Mouse (Mus musculus) thymus, postnatal 4 days (tissue): Measurements from ENCODE around the gene Faf2.
"Not testable (repeated sequence)": the region's sequence is repeated elsewhere in the genome, so short reads cannot be mapped to it uniquely, and the experiment has no call there.

Experiments used
- DNase-seq: peaks from one replicate; pipeline ENCODE4 v3.0.0; 2021

Faf2 gene

DNA sequence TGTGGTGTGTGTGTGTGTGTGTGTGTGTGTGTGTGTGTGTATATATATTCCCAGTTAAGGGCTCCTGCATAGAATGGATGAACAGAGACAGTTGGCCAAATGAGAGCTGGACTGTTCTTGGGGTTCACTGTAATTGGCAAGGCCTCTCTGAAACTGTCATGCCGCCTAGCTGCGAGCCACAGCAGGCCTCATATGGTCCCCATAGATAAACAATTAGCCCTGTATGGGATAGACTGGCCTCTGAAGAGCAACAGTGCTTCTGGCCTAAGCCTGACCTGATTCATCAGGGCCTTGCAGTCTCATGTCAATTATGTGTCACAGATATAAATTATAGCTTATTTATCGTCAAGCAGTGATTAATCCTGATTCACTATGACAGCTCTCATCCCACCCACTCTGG, 13.6 kb upstream of the Faf2 start:
- no peak for DNase-seq

DNA sequence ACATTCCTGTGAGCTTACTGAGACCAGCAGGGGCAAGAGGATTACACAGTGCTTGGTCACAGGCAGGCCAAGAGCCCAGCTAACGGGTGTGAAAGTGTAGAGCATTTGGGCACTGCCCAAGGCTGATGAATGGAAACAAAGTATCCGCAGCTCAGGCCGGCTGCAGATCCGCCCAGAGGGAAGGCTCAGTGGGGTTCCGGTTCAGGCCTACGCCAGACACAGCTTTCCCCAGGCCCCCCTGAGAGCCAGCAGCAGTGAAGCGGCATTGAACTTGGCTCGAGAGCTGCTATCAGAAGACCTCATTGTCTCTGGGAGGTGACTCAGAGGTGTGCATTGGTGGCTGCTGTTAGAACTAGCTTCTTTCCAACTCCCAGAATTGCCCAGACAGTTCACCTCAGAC, 12.9 kb upstream of the Faf2 start:
- DNase-seq: no peak

DNA sequence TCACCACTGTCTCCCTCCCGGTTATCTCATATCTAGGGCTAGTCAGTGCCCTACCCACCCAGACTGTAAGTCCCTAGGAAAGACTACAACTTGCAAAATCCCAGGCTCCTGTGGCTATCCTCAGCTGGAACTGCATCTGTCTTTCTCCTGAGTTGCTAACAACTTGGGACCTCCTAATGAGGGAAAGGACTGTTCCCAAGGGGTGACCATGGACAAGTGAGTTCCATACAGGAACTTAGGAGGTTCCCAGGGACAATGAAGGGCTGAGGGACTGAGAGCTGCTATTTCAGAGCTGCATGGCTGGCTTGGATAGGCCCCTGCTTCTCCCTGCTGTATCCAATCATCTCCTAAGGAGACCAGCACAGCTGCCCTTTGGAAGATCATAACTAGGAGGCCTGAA, 12.3 kb upstream of the Faf2 start:
- DNase-seq: no peak

DNA sequence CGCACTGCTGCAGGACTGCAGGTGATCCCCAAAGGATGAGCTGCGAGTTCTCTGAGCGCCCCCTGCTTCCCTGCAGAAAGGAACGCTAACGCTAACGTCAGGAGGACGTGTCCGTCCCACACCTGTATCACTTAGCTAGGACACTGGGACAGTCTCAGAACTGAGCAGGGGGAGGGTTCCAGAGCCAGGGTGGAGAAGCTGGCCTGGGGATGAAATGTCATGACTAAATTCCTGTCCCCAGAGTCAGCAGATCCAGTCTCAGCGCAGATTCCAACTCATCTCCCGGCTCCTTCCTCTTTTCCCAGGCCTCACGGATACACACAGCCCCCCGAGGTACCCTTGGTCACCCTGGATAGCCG, 11.0 kb upstream of the Faf2 start:
- DNase-seq: no peak

DNA sequence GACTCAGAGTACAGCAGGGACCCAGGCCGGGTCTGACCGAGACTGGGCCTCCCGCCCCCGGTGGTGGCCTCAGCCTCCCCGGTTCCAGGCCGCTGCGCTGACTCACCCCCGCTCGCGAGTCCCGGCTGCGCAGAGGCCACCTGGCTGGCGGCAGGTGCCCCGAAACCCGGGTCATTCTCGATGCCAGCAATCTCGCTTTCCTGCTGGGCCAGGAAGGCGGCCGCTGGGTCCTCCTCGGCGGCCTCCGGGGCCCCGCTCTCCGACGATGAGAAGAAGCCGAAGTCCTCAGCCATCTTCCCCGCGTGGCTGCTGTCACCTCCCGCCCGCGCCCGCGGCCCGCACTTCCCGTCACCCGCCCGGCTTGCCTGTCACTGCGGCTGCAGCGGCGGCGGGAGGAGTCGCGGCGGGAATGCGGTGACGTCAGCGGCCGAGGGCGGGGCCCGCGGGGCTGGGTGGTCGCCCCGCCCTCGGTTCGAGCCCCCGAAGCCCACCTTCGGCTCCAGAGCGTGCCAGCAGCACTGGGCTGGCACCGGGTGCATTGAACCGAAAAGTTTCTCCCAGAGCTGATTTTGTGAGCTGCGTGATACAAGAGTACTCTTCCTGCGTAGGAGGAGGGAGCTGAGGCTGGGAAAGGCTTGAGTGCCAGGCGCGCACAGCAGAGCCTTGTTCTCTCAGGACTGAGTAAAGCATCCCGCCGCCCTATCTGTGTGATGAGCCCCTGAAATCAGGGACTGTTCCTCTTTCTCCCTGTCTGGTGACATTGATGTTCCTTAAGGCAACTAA, 10.4 kb upstream of the Faf2 start, which contains the start of gene Cltb:
Gene Cltb (minus strand): TSS at position 373 of the 783 bp plus-strand sequence.
- peak; percentile 93 for DNase-seq

DNA sequence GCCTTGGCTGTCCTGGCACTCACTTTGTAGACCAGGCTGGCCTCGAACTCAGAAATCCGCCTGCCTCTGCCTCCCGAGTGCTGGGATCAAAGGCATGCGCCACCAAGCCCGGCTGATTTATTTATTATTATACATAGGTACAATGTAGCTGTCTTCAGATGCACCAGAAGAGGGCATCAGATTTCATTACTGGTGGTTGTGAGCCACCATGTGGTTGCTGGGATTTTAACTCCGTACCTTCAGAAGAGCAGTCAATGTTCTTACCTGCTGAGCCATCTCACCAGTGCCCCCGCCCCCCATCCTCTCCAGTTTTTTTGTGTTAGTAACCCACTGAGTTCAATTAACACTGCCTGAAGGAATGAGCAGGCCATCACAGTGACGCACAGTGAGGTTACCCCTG, 8.4 kb upstream of the Faf2 start:
- not testable (repeated sequence) for DNase-seq

DNA sequence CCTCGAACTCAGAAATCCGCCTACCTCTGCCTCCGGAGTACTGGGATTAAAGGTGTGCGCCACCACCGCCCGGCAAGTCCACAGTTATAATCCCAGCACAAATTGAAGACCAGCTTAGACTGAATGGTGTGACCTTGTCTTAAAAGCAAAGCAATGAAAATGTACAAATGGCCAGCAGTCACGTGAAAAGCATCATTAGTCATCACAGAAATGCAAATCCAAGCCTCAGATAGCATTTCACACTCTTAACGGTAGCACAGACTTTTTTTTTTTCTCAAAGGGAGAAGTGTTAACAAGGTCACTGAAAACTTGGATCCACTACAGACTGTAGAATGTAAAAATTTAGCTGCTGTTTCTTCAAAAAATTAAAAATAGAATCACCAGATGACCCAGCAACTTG, 5.3 kb upstream of the Faf2 start:
- no peak for DNase-seq

DNA sequence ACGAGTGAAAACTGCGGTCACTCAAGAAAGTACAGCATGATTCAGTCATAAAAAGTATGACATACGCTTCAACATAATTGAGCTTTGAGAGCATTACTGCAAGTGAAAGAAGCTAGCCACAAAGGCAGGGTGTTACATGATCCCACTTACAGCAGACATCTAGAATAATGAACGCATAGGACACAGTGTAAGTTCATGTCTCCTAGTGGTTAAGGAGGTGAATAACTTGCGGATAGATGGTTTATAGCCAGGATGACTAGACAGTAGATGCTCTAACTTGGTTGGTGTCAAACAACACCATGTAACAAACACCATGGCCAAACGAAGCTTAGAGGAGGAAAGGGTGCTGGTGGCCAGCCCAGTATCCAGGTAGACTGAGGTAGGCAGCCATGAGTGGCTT, 4.6 kb upstream of the Faf2 start:
- no peak for DNase-seq

DNA sequence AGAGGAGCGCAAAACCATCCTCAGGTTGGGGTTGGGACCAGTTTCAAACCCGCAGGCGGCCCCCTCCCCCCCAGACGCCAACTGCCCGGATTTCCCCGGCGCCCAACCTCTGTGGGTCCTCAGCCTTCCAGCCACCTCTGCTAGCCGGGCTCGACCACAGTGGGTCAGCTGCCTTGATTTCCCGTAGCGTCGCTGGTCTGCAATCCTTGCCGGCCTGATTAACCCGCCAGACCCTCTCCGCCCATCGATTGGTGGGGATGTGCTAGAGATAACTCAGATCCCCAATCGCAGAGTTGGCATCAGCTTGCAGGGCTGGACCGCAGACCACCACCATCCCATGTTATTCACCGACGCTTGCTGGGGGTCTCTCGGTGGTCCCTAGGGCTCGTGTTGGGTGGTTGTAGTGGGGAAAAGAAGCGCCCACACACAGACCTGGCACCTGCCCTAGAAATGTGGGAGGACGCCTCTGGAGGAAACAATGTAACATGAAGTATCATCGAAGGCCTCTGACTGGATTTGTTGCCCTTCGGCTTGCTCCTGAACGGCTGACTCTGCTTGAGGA, 457 bp downstream of the Faf2 start:
- no peak for DNase-seq

DNA sequence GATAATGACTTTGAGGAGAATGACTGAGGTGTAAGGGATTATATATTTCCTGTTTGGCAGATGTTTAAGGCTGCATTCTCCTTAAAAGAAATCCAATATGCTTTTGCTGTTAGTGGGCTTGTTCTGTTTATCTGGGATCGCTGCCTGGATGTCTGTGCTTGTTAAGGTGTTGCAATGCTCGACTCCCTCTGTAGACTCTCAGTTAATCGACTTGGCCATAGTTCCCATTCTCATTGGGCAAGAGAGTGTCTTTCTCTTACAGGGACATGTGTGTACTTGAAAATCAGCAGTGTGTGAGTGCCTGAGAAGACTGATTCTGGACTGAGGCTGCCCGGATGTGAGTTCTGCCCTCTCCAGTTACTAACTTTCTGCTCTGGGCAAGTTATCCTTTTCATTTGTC, 7.5 kb downstream of the Faf2 start:
- no peak for DNase-seq

DNA sequence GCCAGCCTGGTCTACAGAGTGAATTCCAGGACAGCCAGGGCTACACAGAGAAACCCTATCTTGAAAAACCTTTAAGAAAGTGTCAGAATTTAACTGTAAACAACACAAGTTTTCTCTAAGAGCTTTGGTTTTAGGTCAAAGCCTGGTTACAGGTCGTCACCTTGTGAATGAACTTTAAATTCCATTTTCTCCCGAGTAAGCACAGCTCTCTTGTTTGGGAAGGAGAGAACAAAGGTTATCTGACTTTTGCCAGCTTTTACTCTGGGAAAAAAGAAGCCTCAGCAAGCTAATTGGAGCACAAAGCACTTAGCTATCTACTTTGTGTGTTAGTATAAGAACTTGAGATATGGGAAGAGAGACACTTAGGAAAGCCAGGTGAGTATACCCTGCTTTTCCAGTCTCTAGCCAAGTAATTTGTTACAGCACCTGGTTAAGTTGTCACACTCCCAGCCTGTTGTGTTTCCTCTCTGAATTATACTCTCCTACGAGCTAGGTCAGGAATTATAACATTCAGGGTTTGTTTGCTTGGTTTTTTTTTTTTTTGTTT, 11.2 kb downstream of the Faf2 start:
- DNase-seq: no peak

DNA sequence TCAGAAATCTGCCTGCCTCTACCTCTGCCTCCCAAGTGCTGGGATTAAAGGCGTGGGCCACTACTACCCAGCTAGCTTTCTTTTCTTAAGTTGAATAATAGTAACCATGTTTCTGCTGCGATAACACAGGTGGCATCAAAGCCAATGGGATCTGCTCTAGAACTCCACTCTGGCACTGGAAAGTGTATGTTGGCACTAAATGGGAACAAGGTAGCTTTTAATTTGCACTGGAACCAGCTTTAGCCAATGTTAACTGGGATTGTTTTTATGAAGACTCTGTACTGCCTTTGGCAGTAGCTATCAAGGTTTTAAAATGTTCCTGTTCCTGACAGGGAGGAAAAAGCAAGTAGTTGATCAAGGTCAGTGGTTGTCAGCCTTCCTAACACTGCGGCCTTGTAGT, 13.4 kb downstream of the Faf2 start:
- no peak for DNase-seq

DNA sequence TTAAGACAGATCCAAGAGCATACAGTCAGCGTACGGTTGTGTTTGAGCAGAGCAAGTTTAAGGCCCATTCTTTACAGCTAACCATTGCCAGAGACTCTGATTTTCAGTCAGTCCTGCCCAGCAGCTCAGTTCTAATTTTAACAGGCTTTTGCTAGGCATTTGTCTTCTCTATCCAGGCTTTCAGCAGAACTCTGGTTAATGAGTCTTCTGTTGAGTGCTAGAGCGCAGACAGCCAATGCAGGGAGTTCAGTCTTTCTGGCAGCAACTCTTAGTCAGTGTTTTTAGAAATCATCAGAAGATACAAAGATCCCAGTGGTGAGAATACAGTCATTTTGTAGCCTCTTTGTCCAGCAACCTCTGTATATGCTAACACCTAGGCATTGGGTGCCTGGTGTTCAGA, 28.9 kb downstream of the Faf2 start:
- no peak for DNase-seq

DNA sequence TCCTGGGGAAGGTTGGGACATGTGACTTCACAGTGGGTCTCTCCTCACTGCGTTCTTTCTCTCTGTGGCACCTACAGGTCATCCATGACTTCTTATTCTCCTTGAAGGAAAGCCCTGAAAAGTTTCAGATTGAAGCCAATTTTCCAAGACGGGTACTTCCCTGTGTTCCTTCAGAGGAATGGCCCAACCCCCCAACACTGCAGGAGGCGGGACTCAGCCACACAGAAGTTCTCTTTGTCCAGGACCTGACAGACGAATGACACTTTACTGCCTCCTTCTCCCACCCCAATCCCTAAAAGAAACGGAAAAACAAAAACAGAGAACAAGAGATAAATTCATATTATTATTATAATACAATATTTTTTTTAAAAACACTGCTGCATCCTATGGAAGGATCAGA, 39.3 kb downstream of the Faf2 start:
- DNase-seq: no peak

DNA sequence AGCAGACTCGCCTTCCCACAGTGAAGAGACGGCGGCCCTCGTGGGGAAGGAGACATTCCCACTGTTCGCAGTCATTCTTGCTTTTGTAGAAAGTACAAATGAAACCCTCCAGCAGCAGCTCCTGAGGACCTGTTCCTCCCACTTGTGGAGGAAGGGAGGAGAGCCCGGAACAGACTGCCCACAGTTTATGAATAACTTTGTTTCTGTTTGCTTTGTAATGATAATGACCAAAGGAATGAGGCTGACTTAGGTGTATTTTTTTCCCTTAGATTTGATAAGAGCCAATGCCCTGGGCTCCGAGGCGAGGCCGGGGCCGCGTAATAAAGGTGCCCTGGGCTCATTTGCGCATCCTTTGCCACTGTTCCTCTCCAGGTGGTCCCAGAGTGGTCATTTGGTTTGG, 39.8 kb downstream of the Faf2 start:
- DNase-seq: no peak

DNA sequence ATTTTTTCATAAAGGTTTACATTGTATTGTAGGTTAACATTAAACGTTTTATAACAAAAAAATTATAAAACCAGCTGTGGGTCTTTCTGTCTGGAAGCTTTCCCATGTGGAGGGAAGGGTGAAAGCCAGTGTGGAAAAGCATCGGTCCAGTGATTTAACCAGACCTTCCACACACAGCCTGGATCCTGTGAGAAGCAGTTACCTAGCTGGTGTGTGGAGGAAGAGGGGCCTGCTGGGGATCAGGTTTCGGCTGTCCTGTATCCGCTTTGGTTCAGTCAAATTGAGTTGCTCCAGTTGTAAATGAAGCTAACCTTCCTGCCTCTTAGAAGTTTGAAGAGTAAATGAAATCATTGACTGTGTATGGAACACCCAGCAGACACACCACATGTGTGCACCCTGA, 42.4 kb downstream of the Faf2 start:
- DNase-seq: no peak

DNA sequence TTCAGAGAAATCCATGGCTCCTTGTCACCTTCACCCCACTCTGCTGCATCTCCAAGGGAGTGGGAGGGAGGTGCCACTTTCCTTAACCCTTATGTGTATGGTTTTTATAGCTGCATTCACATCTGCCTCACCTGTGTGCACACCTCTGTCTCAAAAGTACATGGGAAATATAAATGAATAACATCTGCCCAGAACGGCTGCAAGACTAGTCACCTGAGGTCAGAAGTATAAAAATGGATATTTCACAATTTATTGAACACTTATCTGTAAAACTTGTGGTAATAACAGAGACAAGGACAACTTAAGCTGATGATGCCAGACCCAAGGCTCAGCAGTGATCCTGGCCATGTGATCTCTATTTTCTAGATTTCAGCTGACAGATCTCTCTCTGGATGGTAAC, 42.9 kb downstream of the Faf2 start:
- DNase-seq: no peak

DNA sequence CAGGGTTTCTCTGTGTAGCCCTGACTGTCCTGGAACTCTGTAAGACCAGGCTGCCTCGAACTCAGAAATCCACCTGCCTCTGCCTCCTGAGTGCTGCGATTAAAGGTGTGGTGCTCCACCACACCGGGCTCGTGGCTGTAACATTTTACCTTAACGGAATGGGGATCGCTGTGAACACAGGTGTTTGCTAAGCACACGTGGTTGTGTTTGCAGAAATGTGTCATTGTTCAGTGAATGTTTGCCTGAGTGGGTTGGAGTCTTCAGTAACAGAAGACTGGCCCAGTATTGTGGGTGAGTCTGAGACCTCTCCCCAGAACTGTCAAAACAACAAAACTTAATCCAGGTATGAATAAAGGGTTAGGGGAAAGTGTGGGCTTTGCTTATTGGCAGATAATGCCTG, 43.5 kb downstream of the Faf2 start:
- DNase-seq: no peak

DNA sequence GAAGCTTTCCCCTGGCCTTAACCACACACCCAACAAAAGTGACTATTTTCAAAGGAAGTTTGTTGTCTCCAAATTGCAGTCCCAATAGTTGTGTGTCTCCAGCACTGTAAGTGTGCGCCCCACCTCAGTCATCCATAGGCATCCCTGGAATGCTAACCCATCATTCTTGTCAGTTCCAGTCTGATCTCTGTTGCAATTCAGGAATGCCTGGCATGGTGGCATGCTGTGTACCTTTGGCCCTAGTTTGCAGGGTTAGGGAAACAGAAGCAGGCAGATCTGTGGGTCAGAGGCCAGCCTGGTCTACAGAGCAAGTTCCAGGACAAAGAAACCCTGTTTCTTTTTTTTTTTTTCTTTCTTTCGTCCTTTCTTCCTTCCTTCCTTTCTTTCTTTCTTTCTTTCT, 48.9 kb downstream of the Faf2 start:
- no peak for DNase-seq

DNA sequence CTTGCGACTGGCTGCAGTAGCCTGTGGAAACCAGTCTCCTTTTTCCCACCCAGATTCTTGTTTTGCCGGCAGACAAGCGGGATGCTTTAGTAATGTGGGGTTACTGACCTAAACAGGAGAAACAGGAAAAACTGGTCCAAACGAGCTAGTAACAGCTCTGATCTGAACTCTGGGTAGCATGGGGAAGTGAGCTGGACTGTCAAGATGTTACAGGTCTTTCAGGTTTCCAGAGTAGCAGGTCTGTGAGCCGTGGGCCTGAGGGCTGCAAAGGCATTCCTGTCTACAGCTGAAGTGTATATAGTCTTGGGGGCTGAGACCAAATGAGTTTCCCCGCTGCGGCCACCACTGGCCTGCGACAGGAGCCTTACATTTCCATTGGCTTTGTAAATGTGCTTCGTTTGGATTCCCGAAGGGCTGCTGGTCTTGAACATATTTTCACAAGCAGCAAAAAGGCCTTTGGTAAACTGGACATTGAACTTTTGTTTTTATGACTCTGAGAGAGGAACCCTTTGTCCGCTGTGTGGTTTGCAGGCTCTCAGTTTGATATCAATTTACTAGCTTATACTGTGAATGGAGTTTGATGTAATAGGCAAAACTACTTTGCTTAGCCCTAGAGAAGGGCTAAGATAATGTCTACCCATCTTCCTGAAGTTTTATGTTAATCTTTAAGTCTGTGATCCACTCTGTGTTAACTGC, 54.5 kb downstream of the Faf2 start:
- no peak for DNase-seq

DNA sequence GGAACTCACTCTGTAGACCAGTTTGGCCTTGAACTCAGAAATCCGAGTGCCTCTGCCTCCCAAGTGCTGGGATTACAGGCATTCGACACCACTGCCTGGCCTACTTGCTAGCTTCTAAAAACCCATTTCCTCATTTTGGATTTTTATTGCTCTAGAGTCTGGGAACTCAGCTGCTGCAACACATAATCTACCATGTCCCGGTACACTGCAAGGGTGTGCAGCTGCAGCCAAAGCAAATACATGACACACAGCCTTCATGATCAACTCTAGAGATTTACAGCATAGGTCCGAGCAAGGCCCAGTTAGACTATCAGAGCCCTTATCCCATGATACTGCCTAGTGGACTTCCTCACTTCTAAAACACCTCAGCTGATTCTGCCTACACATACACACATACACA, 56.7 kb downstream of the Faf2 start:
- no peak for DNase-seq

DNA sequence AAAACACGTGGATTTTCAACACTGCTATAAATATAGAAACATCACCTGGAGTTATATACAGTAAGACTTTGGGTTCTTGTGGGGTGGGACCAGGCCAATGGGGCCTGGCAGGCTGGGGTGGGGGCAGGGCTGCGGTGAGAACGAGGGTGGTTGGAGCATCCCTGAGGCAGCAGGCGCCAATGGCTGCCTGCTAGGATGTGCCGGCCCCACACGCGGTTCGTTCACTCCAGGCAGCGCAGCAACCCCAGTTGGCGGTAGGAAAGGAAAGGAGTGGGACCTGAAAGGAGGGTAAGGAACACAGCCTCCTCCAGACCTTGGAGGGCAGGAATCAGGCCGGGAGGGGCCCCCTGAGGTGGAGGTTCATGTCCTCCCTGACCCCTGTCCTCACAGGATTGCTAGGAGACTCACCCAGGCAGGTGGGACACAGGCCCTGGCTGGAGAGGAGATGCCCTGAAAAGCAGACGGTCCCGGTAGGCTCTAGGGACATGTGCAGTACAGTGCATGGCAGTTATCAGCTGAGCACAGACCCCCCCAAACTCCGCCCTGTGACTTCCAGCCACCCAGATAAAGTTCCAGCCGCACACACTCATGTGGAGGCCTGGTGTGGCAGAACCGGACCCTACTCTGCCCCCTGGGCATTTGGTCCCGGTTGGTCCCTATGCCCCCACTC, 58.7 kb downstream of the Faf2 start:
- DNase-seq: no peak

DNA sequence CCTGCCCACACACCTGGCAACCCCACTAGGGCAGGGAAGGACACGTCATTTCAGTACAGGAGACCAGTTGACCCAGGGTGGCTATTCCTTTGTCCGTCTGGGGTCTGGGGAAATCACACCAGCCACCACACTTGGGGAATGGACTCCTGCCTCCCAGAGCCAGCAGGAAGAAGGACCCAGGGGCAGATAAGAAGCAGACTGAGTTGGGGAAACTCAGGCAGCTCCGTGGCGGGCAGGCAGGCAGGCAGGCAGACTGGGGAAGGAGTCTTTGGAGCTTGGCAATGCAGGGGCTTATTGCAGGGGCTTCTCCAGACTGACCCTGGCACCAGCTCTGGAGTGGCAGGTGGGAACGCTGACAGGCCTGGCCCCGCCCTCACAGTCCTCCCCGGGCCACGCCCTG, 59.7 kb downstream of the Faf2 start:
- no peak for DNase-seq

DNA sequence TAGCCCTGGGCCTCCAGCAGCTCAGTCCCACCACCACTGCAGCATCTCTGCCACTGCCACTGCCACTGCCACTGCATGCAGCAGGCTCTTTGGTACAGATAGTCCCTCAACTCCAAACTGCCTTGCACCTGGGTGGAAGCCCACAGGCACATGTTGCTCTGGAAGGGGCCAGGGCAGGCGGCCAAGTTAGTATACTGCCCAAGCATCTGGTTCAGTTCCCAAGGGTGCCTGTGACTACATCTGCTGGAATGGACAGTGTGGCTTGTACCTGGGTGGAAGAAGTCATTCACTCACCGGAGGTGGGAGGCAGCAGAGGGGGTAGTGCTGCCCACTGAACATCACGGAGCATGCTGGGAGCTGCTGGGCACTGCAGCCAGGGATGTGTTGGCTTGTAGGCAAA, 61.7 kb downstream of the Faf2 start:
- no peak for DNase-seq
